Comparison of ENCODE assay signal across 10 mouse cellular contexts in the genomic region with DNA sequence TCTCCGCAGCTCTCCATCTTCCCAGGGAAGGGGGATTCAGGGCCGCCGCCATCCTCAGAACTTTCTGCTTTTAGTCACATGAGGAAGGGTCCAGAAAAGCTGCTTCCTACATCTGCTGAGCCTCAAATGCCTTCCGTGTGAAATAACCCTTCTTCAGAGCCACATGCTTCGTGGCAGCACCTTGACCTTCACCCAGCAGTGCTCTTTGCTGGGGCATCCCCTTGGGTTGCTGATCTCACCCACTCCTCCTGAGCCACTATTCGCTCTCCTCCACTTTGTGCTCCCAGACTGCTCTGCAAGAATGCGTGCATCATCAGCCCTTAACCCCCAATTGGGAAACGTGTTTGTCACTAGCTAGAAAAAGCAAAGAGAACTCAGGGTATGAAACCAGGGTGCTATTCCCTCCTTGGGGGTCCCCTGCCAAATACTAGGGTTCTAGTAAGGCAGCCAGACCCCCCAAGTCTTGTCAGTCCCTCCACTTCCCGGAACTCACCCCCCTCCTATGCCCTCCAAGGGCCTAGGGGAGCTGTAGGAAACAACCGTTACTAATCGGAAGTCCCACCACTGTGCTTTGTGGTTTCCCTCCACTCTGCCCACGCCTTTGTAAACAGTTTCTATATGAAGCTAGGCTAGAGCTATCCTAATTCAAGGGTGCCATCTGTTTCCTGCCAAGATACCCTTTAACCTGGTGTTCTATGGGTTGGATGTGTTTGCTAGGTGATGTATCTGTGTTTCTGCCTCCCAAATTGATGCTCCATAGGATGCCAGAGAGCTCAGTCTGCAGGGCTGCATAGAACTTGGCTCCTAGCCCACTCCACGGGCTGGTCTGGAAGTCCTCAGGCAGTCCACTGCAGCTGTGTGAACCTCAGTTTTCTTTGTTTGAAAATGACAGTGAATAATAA.
DNase-seq lines count a peak whose midpoint lies in the region; ATAC-seq and TF ChIP-seq lines count a peak whose summit lies in the region.
"Had no signal": no experiment of that assay in that cellular context is flagged by ENCODE, and none has a peak within 500 bp of the region (broad histone marks: within the 10 kb centered on the region; RNA-seq: fewer than 3 reads in every experiment).

No protein-coding gene starts in this region.

- H3K27me3 ChIP-seq in lung, postnatal 0 days (replicated peaks; ENCODE audit: insufficient read depth, low read length): no peaks in the 10 kb centered on the region
- H3K27me3 ChIP-seq in thymus, adult 2 months (ENCODE audit: control insufficient read depth, insufficient read depth, low read length): no peaks in the 10 kb centered on the region
- H3K27me3 ChIP-seq in midbrain, embryonic 15.5 days (replicated peaks): no peaks in the 10 kb centered on the region
- H3K27me3 ChIP-seq: limb, embryonic 15.5 days; neural tube, embryonic 12.5 days had no signal

- no peak for TF ChIP-seq POLR2A in thymus, adult 2 months (IDR thresholded peaks at IDR 0.05; ENCODE audit: control insufficient read depth, extremely low read depth, insufficient read depth, low read length, poor library complexity)

- TF ChIP-seq CTCF in lung, postnatal 0 days (IDR thresholded peaks at IDR 0.05): no peak
- no peak for TF ChIP-seq CTCF in thymus, adult 2 months (IDR thresholded peaks at IDR 0.05; ENCODE audit: borderline replicate concordance, control insufficient read depth, extremely low read depth, insufficient read depth, low read length, poor library complexity)

- no peaks in the 10 kb centered on the region for H3K4me1 ChIP-seq in lung, postnatal 0 days (ENCODE audit: insufficient read depth, low read depth, low read length)
- peaks cover 16% of the 10 kb centered on the region for H3K4me1 ChIP-seq in thymus, adult 2 months (replicated peaks; ENCODE audit: control insufficient read depth, insufficient read depth, low read length)
- H3K4me1 ChIP-seq in midbrain, embryonic 15.5 days: no peaks in the 10 kb centered on the region
- H3K4me1 ChIP-seq: limb, embryonic 15.5 days; neural tube, embryonic 12.5 days had no signal

- intact Hi-C loops in left cerebral cortex, postnatal 4 days (cut with DNase I): no loop called here

- no peak overlapping the region for H3K4me3 ChIP-seq in lung, postnatal 0 days (ENCODE audit: low read depth, low read length)
- H3K4me3 ChIP-seq in thymus, adult 2 months (ENCODE audit: control insufficient read depth, insufficient read depth, low read length): no peak overlapping the region
- no peak overlapping the region for H3K4me3 ChIP-seq in midbrain, embryonic 15.5 days
- H3K4me3 ChIP-seq: limb, embryonic 15.5 days; neural tube, embryonic 12.5 days had no signal

- 54% methylated on average over 13 of the region's 13 CpGs for WGBS in lung, postnatal 0 days
- 28% methylated on average over 13 of the region's 13 CpGs for WGBS in thymus, adult 2 months
- 77% methylated on average over 13 of the region's 13 CpGs for WGBS in midbrain, embryonic 15.5 days

- no peaks in the 10 kb centered on the region for H3K36me3 ChIP-seq in lung, postnatal 0 days (ENCODE audit: insufficient read depth, low read length)
- H3K36me3 ChIP-seq in thymus, adult 2 months (ENCODE audit: control insufficient read depth, insufficient read depth, low read length): no peaks in the 10 kb centered on the region
- H3K36me3 ChIP-seq in midbrain, embryonic 15.5 days (replicated peaks): no peaks in the 10 kb centered on the region
- H3K36me3 ChIP-seq: limb, embryonic 15.5 days; neural tube, embryonic 12.5 days had no signal

- peak; percentile 26 for DNase-seq in left cerebral cortex, postnatal 4 days
- no peak for DNase-seq in left cerebral cortex, adult 18-20 months (ENCODE audit: low spot score in 2 of 2)
- DNase-seq in MEL-GATA-1-ER (ENCODE audit: extremely low read depth, low read depth): peak; percentile 2
- DNase-seq in lung, postnatal 0 days (ENCODE audit: low spot score): peak; percentile 58
- peak; percentile 43 for DNase-seq in thymus, adult 2 months
- DNase-seq: kidney, adult 18-20 months had no signal

- peak; percentile 94 for TF ChIP-seq EP300 in lung, postnatal 0 days (IDR thresholded peaks at IDR 0.05)

- no peak overlapping the region for H3K9ac ChIP-seq in lung, postnatal 0 days (replicated peaks; ENCODE audit: low read depth)
- H3K9ac ChIP-seq in midbrain, embryonic 15.5 days: no peak overlapping the region
- H3K9ac ChIP-seq: limb, embryonic 15.5 days; neural tube, embryonic 12.5 days had no signal

- H3K4me2 ChIP-seq in lung, postnatal 0 days (replicated peaks; ENCODE audit: low read depth, low read length): no peak overlapping the region
- no peak overlapping the region for H3K4me2 ChIP-seq in midbrain, embryonic 15.5 days
- H3K4me2 ChIP-seq: limb, embryonic 15.5 days; neural tube, embryonic 12.5 days had no signal

- peak overlapping the region; percentile 14; the same call in 1 of the 2 replicates for H3K27ac ChIP-seq in lung, postnatal 0 days (ENCODE audit: low read length)
- no peak overlapping the region for H3K27ac ChIP-seq in thymus, adult 2 months (ENCODE audit: control insufficient read depth, insufficient read depth, low read length)
- H3K27ac ChIP-seq in midbrain, embryonic 15.5 days: no peak overlapping the region
- H3K27ac ChIP-seq: limb, embryonic 15.5 days; neural tube, embryonic 12.5 days had no signal

- ATAC-seq in lung, postnatal 0 days: peak; percentile 91
- no peak for ATAC-seq in midbrain, embryonic 15.5 days (replicated peaks)
- no peak for ATAC-seq in erythroblast, adult 5-6 weeks (replicated peaks; ENCODE audit: low FRiP score, poor library complexity, severe bottlenecking)

- no peaks in the 10 kb centered on the region for H3K9me3 ChIP-seq in lung, postnatal 0 days (ENCODE audit: low read length)
- H3K9me3 ChIP-seq in midbrain, embryonic 15.5 days: no peaks in the 10 kb centered on the region
- H3K9me3 ChIP-seq: limb, embryonic 15.5 days; neural tube, embryonic 12.5 days had no signal

Comparison
In these comparisons a context has a peak if more than half of its experiments do, and no peak if none do; other contexts are left out.
1. DNase-seq: peak in left cerebral cortex, postnatal 4 days (single experiment), MEL-GATA-1-ER (single experiment), lung, postnatal 0 days (single experiment) and thymus, adult 2 months (single experiment); none in left cerebral cortex, adult 18-20 months (0 of 2).